Mouse (Mus musculus): ENCODE measurements around the gene Igflr1.

The Igflr1 gene

DNA sequence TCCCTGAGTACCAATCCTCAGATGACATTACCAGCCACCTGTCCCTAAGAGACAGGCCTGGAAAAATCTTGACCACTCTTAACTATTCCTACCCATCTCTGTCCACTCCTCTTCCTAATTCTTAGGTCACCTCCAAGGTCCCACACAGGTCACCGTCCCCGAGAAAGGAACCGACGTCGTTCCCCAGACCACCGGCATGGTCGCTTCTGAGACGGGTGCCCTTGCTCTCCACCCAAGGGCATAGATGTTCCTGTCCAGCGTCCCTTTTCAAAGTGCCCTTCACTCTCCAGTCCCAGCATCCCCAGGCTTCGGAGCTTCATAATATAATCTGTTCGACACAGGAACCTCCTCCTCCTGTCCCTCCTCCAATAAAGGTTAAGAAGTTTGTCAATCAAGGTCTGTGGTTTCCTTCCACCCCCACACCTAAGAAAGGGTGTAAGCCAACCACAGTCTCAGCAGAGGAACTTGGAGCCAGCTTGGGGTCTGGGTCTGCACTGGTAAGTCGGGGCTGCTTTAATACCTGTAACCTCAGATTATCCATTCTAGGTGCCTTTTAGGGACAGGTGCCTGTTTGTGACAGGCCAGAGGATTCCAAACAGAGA, at the start of gene Igflr1:
TSS of gene Igflr1 (plus strand) at position 458 of the 602 bp plus-strand sequence.
- no peak for DNase-seq (ENCODE audit: low read depth, low spot score)

DNA sequence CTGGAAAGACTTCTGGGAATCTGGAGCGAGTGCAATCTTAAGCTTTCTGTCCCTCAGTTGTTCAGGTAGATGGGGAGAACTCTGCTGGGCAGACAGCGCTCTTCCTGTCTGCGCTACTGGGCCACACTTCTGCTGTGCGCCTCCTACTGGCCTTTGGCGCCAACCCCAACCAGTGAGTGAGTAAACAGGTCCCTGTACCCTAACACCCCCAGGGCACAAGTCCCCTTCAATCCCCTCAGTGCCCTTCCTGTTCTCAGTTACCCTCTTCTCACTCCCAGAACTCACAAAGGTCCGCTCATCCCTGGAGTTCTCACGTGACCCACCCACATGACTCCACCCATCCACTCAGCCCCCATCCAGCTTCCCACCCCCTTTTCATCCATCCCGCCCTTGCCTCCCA, 46.9 kb upstream of the Igflr1 start:
- DNase-seq (ENCODE audit: low read depth, low spot score), result no peak

DNA sequence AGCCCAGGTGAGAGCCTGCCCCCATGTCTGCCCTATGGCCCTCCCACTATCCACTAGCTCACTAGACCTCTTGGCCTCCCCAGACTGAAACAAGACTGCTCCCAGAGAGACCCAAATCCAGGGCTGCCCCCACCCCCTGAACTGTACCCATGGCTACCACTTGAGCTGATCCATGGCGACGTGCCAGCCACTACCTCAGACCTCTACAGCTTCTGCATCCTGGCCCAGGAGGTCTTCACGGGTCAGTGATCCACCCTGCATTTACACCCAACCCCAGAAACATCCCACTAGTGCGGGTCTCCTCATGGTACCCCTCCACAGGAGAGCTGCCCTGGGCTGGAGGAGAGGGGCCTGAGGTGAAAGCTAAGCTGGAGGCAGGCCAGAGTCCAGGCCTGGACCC, 44.8 kb upstream of the Igflr1 start:
- DNase-seq (ENCODE audit: low read depth, low spot score), result no peak

DNA sequence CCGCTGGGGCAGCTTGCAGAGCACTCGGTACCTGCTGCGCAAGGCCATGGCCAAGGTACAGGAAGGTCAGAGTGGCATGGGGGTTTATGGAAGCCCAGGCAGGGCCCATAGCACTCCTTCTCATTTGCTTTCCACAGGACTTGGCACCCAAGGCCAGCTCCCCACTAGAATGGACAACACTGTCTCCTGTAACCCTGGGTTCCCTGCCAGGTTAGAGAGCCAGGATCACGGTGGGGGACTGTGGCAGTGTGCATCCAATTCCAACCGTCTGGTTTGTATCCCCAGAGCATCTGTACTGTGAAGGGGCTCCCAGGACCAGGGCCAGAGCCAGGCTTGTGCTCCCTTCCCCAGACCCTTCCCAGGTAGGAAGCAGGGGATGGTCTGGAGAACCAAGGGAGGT, 44.4 kb upstream of the Igflr1 start:
- DNase-seq (ENCODE audit: low read depth, low spot score), result no peak

DNA sequence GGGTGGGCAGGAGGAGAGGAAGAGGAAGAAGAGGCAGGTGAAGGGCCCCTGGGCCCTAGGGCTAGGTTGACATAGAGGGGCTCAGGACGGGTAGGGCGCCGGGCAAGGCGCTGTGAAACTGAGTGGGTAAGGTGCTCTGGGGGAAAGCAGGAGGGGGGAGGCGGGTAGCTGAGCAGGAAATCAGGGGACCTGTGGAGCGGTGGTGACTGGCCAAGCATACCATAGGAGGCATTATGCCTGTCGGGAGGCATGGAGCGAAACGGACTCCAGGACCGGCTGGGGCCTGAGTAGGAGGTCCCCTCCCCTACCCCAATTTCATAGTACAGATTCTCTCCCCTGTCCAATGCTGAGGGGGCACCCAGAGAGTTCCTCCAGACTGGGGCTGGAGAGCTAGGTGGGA, 42.4 kb upstream of the Igflr1 start:
- DNase-seq (ENCODE audit: low read depth, low spot score), result no peak

DNA sequence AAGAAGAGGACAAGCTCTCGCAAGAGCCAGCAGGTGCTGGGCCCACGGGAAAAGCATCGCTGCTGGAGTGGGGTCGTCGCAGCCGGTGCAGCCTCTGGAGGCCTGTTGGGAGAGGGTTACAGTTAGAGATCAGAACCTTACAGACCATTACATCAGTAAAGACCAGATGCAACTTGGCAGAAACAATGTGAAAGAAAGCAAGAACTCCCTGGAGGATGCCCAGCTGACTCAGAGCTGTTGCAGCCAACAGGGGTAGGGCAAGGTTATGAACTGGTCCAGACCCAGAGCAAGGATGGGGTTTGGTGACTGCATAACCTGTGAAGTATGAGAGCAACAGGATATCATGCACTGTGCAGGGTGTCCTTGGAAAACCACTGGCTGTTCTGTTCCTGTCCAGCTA, 40.7 kb upstream of the Igflr1 start:
- no peak for DNase-seq (ENCODE audit: low read depth, low spot score)

DNA sequence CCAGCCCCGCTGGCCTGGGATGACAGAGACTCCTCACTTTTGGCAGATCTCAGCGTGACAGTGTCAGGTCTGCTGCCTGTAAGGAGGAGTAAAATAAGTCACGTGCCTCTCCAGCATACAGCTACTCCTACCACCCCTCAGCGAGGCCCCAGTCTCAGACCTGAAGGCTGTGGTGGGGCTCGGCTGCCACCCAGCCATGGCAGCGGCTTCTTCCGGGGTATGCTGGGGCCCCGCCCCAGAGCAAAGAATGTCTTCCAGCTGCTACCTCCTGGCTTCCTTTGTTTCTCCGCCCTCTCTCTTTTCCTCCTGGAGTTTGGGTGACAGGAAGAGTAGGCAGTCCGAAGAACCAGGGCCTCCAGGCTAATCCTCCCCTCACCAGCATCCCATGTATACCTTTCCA, 39.3 kb upstream of the Igflr1 start:
- no peak for DNase-seq (ENCODE audit: low read depth, low spot score)

DNA sequence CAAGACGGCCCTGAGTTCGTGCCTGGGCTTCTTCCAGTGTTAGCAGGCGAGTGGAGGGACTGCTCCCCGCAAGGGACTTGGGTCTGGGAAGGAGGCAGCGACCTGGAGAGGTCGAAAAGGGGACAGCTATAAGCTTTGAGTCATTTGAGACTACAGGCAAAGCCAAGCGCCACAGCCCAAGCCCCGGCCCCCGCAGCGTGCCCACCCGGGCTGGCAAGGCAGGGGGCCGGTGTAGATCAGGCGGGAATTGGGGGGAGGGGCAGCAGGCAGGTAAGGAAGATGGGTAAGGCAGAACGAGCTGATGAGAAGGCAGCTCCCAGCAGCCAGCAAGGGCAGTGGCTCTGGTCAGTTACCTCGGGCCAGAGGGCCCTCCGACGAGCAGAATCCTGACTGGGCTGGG, 38.8 kb upstream of the Igflr1 start:
- no peak for DNase-seq (ENCODE audit: low read depth, low spot score)

DNA sequence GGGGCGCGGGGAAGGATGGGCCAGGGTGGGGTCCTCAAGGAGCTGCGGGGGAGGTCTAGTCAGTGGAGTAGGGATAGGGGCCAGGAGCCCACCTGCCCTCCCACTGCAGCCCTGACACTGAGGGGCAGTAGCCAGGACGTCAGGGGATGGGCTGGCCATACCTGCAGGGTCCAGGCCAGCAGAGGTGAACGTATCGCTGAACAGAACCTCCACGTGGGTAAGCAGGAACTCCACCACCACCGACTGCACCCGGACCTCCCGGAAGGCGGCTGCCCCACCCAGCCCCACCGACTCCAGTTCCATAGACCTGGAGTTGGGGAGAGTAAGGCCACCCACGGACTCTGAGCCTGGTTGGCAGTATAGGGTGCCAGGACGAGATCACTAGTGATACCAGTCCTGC, 38.2 kb upstream of the Igflr1 start:
- DNase-seq (ENCODE audit: low read depth, low spot score), result no peak

DNA sequence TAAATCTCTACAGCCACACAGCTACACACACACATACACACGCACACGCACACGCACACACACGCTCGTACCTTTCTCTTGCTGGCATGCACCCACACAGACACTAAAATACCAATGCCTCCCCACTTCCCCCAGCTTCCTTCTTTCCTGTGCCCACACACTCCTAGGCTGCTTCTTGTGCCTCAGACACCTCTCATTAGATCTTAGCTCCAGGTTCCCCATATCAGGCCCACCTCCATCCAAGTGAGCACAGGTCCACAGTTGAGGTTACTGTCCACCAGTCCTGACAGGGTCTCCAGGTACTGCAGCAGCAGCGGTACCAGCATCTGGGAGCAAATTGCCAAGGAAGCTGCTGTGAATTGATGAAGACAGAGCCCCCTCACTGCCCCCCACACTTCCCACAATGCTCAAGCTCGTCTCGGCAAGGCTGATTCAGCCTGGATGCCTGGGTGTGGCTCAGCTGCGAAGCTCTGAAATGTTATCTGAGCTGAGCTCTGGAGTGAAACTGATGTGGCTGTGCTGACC, 33.9 kb upstream of the Igflr1 start:
- DNase-seq (ENCODE audit: low read depth, low spot score), result no peak

DNA sequence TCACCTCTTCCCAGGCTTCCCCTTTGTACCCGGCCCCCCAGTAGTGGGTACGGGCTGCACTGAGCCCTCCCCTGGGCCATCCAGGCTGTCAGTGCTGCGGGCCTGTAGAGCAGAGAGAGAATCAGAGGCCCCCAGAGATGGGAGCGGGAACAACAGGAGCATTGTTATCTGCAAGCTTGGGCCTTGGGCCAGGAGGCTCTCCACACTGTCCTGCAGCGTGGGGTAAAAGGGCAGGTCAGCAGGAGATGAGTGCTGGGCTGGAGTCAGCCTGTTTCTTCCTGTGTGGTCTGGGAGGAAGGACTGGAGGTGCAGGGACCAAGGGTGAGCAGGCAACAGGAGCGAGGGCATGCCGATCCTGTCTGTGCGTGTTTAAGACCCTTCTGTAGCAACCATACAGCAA, 32.3 kb upstream of the Igflr1 start:
- no peak for DNase-seq (ENCODE audit: low read depth, low spot score)

DNA sequence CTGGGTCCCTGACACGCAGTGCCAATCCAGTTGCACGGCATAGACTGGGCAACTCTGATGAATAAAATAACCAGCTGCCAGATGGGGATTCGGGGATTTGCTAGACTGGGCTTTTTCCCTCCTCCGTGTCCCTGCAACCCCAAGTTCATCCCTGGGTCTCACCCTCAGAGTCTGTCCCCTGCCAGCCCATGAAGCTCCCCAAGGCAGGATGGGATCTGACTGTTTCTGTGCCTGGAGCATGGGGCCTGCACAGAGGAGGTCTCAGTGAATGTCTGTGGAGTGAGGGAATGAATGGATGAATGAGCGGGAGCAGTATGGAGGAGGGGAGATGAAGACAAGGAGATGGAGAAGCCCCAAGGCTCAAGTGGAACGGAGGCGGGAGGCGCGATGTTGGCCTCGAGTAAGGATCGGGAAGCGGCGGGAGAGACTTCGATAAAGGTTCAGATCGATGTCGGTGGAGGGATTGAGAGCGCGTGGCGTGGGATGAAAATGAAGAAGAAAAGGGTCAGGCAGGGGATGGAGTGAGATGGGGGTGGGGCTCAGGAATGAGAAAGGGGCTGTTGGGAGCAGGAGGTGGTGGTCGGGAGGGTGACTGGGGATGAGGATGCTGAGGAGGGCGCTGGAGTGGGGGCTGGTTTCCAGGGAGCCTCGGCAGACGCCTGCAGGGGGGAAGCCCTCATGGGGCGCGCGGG, 31.1 kb upstream of the Igflr1 start:
- no peak for DNase-seq (ENCODE audit: low read depth, low spot score)

DNA sequence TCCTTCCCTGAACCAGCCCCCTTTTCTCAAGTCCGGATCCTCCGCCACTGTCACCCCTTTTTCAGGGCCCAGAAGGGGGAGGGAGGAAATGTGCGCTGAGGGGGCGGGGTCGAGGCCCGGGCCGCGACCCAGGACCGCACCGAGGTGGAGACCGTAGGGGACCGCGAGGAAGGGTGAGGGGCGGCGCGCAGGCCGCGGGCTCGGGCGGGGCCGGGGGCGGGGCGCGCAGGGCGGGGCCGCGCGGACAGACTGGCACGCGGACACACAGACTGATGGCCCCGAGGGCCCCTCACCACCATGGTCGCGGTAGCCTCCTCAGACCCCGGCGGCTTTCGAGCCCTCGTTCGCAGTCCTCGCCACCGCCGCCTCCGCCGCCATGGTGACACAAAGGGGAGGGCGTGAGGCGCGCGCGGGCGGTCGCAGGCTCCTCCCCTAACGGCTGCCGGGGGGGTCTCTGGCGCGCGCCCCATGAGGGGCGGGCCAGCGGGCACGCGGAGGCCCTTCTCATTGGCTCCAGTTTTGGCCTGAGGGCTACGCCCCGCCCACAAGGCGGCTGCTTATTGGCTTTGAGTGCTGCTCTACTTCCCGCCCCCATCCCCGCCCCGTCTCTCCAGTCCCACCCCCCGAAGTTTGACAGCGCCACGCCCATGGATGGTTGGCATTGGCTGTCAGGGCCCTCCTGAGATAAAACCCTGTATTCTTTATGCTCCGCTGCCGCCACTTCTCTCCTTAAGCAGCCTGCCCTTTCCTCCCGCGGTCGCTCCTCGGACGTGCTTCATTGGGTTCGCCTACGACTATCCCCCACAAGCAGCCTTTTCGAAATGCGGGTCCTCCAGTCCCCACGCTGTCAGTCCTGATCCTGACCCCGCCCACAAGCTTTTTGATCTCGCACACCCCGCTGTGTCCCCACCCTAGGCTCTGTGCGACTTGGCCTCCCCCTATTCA, 30.3 kb upstream of the Igflr1 start, which contains the start of gene Arhgap33:
TSS of gene Arhgap33 (minus strand) at position 428 of the 945 bp plus-strand sequence.
- DNase-seq (ENCODE audit: low read depth, low spot score), result peak; percentile 99

DNA sequence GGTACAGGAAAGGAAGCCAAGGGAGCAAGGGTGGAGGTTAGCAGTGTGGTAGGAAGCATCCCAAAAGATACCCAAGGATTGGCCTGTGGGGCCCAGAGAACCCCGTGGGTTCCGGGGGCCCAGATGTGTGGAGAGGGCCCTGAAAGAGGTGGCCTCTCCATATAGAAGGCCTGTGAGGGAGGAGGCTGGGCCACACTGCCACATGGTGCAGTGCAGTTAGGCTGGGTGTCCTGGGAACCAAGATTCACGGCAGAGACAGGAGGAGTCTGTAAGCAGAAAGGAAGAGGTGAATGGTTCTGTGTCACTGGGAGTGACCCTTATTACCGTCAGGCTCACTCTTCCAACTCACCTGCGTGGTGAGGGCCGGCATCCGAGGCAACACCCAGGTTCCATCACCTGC, 24.7 kb upstream of the Igflr1 start:
- no peak for DNase-seq (ENCODE audit: low read depth, low spot score)

DNA sequence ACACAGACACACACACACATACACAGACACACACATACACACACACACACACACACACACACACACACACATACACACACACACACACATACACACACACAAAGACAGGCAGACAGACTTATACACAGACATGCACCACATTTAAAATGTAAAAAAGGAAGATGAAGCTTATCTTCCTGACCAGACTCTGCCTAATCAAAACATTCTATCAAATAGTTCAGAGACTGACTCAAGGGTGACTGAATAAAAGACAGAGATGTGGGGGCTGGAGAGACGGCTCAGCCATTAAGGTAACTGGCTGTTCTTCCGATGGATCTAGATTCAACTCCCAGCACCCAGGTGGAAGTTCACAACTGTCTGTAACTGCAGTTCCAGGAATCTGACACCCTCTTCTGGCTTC, 20.9 kb upstream of the Igflr1 start:
- no peak for DNase-seq (ENCODE audit: low read depth, low spot score)

DNA sequence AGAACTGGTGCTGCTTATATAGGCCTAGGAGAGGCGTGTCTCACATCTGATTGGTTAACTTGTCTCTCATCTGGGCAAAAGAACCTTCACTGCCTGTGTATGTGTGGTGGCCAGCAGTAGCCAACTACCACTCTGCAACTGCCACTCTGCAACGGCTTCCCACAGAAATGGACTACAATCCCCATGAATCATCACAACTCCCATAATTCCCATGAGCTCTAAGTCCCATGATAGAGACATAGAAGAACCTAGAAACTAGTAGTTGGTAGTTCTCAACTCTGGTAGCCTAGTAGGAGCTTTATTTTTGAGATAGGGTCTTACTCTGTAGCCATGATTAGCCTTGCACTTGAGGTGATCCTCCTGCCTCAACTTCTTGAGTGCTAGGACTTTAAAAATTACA, 15.3 kb upstream of the Igflr1 start:
- no peak for DNase-seq (ENCODE audit: low read depth, low spot score)

DNA sequence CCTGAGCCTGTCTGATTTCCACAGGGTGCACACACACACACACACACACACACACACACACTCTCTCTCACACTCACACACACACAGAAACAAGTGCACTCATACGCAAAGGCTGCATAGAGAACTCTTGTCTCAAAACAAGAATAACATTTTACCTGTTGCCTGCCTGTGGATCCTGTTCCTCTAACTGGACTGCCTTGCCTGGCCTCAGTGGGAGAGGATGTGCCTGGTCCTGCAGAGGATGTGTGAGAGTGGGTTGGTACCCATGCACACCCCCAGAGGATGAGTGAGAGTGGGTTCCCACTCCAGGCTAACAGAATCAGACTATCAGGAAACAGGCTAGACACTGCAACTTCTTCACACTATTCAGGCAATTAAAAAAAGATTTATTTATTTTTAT, 14.6 kb upstream of the Igflr1 start:
- no peak for DNase-seq (ENCODE audit: low read depth, low spot score)

DNA sequence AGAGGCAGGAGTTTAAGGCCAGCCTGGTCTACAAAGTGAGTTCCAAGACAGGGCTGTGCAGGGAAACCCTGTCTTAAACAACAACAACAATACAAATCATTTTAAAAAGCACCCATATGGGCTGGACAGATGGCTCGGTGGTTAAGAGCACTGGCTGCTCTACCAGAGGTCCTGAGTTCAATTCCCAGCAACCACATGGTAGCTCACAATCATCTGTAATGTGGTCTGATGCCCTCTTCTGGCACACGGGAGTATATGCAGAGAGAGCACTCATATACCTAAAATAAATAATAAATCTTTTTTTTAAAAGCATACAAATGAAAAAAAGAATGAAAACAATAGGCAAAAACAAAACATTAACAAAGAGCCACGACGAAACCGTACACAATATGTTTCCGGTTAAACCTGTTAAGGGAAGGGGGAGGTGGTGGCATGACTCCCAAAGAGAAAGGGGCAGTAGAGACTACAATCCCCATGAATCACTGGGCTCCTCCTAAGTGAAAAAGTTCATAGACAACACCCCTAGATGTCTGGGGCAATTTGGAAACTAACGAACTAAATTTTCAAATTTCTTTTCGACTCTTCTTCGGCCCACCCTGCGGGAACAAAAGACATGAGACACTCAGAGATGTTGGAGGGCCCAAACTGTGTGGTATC, 13.7 kb upstream of the Igflr1 start:
- DNase-seq (ENCODE audit: low read depth, low spot score), result peak; percentile 31

DNA sequence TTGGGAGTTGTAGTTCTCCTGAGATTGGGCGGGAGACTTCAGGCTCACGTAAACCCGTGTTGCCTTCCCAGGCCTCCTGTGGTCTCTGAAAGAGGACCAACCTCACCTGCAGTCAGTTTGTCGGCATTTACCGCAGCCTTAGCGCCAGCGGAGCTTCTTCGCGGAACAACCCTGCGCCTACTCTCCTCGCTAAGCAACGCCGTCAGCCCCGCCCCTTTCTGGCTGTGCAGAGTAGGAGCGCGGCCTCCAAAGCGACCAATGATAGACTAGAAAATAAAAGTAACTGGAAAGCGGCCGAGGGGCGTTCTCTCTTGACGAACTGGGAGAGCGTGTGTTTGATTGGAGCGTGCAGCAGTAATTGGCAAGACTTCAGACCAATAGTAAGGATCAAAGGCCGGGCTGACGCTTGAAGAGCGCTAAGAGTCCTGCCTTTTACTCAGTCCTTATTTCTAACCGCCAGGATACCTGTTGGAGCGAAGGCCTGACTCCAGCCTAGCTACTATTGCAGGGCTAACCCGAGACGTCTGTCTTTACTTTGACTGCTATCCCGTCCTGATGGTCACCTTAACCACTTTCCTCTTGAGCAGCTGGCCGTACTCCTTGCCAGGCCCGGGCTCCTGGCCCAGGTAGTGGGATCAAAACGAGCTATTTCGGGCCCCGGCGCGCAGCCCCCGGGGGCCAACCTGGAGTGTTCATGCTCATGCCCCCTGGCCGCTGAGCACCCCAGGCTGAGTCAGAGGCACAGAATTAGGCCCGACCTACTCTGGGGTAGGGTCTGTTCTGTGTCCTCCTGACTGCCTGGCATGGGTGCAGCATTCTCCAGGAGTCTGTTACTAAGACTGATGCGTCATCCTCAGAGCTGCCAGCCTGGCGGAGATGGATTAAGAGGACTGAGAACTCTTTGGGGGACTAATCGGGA, 12.9 kb upstream of the Igflr1 start, which contains the start of the genes Hspb6 and Proser3:
TSS of gene Hspb6 (plus strand) at position 77 of the 919 bp plus-strand sequence.
TSS of gene Proser3 (minus strand) at position 198 of the 919 bp plus-strand sequence.
- peak; percentile 93 for DNase-seq (ENCODE audit: low read depth, low spot score)

DNA sequence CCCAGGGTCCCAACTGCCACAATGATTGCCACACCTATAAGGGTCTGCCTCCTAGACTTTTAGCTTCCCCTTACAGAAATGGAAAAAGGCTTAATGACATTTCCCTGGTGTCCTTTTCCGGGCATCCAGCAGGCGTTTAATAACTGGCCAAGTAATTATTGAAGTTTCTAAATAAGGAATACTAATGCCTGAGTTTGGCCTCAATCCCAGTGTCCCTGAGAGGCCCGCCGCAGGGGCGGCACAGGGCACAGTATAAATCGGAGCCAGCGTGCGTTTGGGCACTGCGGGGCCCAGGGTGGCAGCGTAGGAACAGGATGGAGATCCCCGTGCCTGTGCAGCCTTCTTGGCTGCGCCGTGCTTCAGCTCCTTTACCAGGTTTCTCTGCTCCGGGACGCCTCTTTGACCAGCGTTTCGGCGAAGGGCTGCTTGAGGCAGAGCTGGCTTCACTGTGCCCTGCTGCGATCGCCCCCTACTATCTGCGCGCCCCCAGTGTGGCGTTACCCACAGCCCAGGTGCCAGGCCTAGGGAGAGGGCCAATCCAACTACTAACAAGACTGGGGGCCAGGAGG, 12.1 kb upstream of the Igflr1 start:
- no peak for DNase-seq (ENCODE audit: low read depth, low spot score)
